Mouse (Mus musculus) liver, embryonic 11.5 days (tissue): ENCODE results near the gene Kyat1. TPM values are rescaled to one million over a fixed set of nuclear protein-coding genes. Genes with fewer than 3 reads are reported as not detected.

ENCODE experiments used
- ATAC-seq: fragments of 200-750 bp; cut with Nextera tagmentation; replicated peaks from 2 replicates; pipeline ENCODE4 v1.8.0; 2017; ENCODE audit warnings: moderate number of reproducible peaks, mild to moderate bottlenecking, moderate TSS enrichment, moderate library complexity; ENCODE audit not compliant: low FRiP score
- DNase-seq: peaks from one replicate; pipeline ENCODE4 v3.0.0-alpha.2; 2017; ENCODE audit warnings: low spot score
- H3K27ac ChIP-seq: fragments of 300-500 bp; sonication (generic); 2 replicates; pipeline ENCODE4 v1.5.1; 2014; ENCODE audit warnings: mild to moderate bottlenecking, low read depth, low read length, control low read depth
- H3K27me3 ChIP-seq: fragments of 300-500 bp; sonication (generic); replicated peaks from 2 replicates; pipeline ENCODE4 v1.6.1; 2014; ENCODE audit warnings: low read length, mixed read lengths; ENCODE audit not compliant: control insufficient read depth, insufficient read depth
- H3K36me3 ChIP-seq: fragments of 300-500 bp; sonication (generic); 2 replicates; pipeline ENCODE4 v1.6.1; 2014; ENCODE audit warnings: mild to moderate bottlenecking, low read length, moderate library complexity, mixed read lengths; ENCODE audit not compliant: control insufficient read depth, insufficient read depth
- H3K4me1 ChIP-seq: fragments of 300-500 bp; sonication (generic); replicated peaks from 2 replicates; pipeline ENCODE4 v1.6.1; 2014; ENCODE audit warnings: low read length, mixed read lengths; ENCODE audit not compliant: control insufficient read depth, insufficient read depth
- H3K4me2 ChIP-seq: fragments of 300-500 bp; sonication (generic); 2 replicates; pipeline ENCODE4 v1.6.1; 2014; ENCODE audit warnings: mild to moderate bottlenecking, control low read depth, moderate library complexity
- H3K4me3 ChIP-seq: fragments of 300-500 bp; sonication (generic); 2 replicates; pipeline ENCODE4 v1.5.1; 2014; ENCODE audit warnings: low read depth, low read length, control low read depth
- H3K9ac ChIP-seq: fragments of 300-500 bp; sonication (generic); 2 replicates; pipeline ENCODE4 v1.6.1; 2014; ENCODE audit warnings: low read depth, low read length, control low read depth
- H3K9me3 ChIP-seq: fragments of 300-500 bp; sonication (generic); 2 replicates; pipeline ENCODE4 v1.6.1; 2016; ENCODE audit warnings: low read length, inconsistent platforms, mixed read lengths; ENCODE audit not compliant: control insufficient read depth
- WGBS: fragments of 180-500 bp; shearing (Covaris S2); extraction: QIAGEN DNeasy Blood & Tissue Kit; methylation state at CpG from one replicate; pipeline ENCODE4 v1.1.7; 2014; 5-methylcytosine and 5-hydroxymethylcytosine counted together
- polyA plus RNA-seq: library from polyadenylated mRNA; unstranded; fragments of >200 nt; fragmentation: Nextera tagmentation; extraction: Ambion mirVana; gene quantifications from 2 replicates; pipeline ENCODE4 v1.2.1, GENCODE M21; 2014

Gene Kyat1
- polyA plus RNA-seq, 1 experiment from 2014 or later = 17.7 TPM

DNA sequence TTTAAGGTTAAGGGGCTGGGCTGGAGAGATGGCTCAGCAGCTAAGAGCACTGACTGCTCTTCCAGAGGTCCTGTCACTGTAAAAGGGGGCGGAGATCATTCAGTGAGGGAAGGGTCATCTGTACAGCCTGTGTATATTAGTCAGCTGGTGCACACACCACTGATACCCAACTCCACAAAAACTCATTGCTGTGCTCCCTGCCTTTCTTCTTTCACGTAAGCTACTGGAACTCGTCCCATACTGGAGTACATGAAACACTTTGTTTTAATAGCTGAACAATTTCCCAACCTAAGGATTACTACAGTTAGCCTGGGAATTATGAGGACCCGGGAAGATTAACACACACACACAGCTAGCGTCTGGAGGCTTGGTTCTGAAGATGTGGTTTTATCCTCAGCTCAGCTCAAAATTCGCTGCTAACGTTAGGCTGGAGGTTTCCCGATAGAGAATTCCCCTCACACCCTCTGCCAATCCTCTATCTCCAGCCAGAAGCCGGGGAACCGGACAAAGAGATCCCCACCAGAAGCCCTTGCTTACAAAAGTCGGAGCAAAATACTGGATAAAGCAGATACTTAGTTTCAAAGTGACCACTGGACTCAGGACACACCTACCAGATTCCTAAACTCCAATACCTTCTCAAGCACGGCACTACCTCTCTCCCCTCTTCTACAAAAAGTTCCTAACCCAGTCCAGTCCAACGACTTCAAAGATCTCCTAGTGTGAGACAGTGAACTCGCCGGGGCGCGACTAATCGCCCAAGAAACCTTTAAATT, 31.0 kb upstream of the Kyat1 start:
- Histone ChIP-seq H3K36me3 (peaks cover 2% of the 10 kb centered on the region; the same call in 1 of the 2 replicates), H3K9ac (peak overlapping the region; percentile 90), H3K9me3 (no peaks in the 10 kb centered on the region), H3K4me1 (peaks cover 25% of the 10 kb centered on the region), H3K4me3 (peak overlapping the region; percentile 94), H3K27ac (peak overlapping the region; percentile 84), H3K4me2 (peak overlapping the region; percentile 96), H3K27me3 (no peaks in the 10 kb centered on the region)
- DNase-seq (no peak), ATAC-seq (peak; percentile 0; the same call in 1 of the 2 replicates)
- 6% methylated on average over 18 of the region's 18 CpGs for WGBS

DNA sequence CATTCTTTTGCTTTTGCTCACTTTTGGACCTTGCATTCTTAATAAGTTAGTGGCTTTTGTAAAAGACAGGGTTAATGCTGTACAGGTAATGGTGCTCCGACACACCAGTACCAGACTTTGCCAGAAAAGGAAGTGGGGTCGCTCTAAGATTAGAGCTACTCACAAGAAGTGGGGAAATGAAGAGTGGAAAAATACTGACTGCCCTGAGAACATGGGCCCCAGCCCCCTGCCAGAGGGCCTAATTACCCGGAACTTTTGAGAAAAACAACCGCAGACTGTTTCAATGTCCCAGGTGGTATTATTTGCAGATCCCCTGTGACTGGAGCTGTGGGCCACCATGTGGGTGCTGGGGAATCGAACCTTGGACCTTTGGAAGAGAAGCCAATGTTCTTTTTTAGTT, 29.9 kb upstream of the Kyat1 start:
- ATAC-seq (no peak), DNase-seq (no peak)
- Histone ChIP-seq H3K4me1 (peaks cover 25% of the 10 kb centered on the region), H3K4me3 (no peak overlapping the region), H3K4me2 (no peak overlapping the region), H3K9me3 (peaks cover 1% of the 10 kb centered on the region; the same call in 1 of the 2 replicates), H3K9ac (no peak overlapping the region), H3K36me3 (peaks cover 1% of the 10 kb centered on the region; the same call in 1 of the 2 replicates), H3K27ac (no peak overlapping the region), H3K27me3 (no peaks in the 10 kb centered on the region)
- 63% methylated on average over 5 of the region's 5 CpGs for WGBS

DNA sequence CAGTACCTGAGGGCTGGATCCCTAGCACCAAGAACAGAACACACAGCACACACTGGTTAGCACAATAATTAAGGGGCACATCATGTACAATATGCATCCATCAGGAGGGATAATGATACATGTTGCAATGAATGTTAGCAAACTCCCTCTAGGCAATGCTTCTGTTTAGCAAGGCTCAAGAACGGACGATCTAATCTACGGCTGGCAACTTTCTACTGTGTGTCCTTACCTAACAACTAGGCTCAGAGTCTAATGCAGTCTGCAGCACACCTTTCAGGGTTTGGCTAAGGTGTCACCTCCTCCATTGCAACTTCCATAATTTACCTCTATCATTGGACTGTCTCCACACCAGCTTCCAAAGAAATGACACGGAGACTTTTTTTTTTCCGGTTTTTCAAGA, 10.6 kb upstream of the Kyat1 start:
- Histone ChIP-seq H3K4me2 (no peak overlapping the region), H3K4me3 (no peak overlapping the region), H3K9ac (no peak overlapping the region), H3K36me3 (no peaks in the 10 kb centered on the region), H3K4me1 (no peaks in the 10 kb centered on the region; the same call in 1 of the 2 replicates), H3K27ac (no peak overlapping the region), H3K27me3 (no peaks in the 10 kb centered on the region), H3K9me3 (no peaks in the 10 kb centered on the region)
- DNase-seq (no peak), ATAC-seq (no peak)
- 87% methylated on average over 5 of the region's 5 CpGs for WGBS

DNA sequence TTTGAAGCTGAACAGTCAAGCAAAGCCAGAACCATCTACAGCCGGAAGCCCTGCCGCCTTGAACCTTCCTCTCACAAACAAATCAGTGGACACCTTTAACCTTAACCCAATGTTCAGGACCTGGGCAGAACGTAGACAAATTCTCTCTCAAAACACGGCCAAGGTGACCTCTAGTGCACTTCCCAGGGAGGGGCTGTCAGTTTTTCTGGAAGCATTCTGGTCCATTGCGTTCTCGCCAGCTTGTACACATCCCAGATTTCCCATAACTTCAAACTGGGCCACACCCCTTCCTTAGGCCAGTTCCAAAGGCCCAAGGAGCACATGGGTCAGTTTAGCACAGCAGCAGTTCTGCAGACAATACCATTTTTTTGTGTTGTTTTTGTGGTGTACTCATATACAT, 9.8 kb upstream of the Kyat1 start:
- DNase-seq (no peak), ATAC-seq (no peak)
- H3K36me3 ChIP-seq = no peaks in the 10 kb centered on the region
- H3K4me2 ChIP-seq = no peak overlapping the region
- H3K4me1 ChIP-seq = no peaks in the 10 kb centered on the region; the same call in 1 of the 2 replicates
- no peaks in the 10 kb centered on the region for H3K9me3 ChIP-seq
- H3K27ac ChIP-seq = no peak overlapping the region
- 73% methylated on average over 6 of the region's 6 CpGs for WGBS
- no peak overlapping the region for H3K9ac ChIP-seq
- no peaks in the 10 kb centered on the region for H3K27me3 ChIP-seq
- no peak overlapping the region for H3K4me3 ChIP-seq

DNA sequence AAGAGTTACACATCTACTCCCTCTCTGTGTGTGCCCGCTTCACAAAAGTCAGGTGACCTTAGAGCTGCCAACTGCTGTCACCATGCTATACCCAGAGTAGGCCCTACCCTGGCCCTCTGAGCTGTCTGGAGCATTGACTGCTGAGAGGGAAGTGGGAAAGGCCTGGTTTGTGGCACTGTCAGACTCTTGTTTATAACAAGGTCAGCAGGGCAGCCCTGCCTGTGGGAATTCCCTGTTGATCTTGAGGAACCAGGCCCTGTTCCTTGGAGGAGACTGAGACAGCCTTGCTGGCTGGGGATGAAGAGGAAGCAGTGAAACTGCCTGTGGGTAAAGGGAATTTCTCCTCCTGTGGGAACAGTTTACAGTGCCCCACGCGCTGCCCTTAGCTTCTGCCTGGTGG, 9.1 kb upstream of the Kyat1 start:
- Histone ChIP-seq H3K4me1 (no peaks in the 10 kb centered on the region; the same call in 1 of the 2 replicates), H3K4me3 (no peak overlapping the region), H3K4me2 (no peak overlapping the region), H3K36me3 (no peaks in the 10 kb centered on the region), H3K27me3 (no peaks in the 10 kb centered on the region), H3K9ac (no peak overlapping the region), H3K9me3 (no peaks in the 10 kb centered on the region), H3K27ac (no peak overlapping the region)
- DNase-seq = no peak
- ATAC-seq = no peak
- 85% methylated on average over 3 of the region's 3 CpGs for WGBS

DNA sequence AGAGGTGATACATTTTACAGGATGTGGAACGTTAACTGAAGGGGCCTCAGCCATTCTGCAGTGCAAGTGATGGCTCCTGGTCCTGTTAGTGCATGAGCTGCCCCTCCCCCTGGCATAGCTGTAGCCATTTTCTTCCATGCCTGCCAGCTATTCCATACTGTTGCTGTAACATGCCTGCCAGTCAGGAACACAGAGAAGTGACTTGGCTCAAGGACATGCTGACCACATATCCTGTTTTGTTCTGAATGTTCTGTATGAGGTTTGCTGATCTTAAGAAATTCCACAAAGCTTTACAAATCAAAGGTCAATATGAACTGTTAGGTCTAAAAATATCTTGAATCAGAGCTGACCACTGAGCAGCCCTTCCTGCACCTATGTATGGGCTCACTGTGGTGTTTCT, 7.3 kb upstream of the Kyat1 start:
- DNase-seq = no peak
- WGBS = 79% methylated on average over 1 of the region's 1 CpGs

DNA sequence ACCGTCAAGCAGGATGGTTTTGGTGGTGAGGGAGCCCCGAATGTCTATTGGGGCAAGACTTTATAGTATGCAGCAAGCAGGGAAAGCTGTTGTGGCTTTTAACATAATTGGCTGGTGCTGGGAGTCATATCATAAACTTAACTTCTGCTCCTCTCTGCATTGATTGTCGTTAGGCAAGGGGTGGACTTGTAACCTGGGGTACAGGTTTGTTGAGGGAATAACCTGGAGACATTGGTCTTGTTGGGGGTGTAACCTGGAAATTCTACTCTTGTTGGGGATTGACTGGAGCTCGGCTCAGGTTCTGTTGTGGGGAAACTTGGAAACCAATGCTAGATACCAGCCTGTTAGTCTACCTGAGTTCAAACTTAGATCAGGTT, 6.5 kb upstream of the Kyat1 start:
- Histone ChIP-seq H3K27ac (peak overlapping the region; percentile 43; the same call in 1 of the 2 replicates), H3K9ac (no peak overlapping the region), H3K36me3 (no peaks in the 10 kb centered on the region), H3K9me3 (no peaks in the 10 kb centered on the region), H3K4me2 (no peak overlapping the region), H3K27me3 (no peaks in the 10 kb centered on the region), H3K4me3 (no peak overlapping the region), H3K4me1 (no peaks in the 10 kb centered on the region; the same call in 1 of the 2 replicates)
- no peak for ATAC-seq
- DNase-seq = no peak
- WGBS = 69% methylated on average over 4 of the region's 4 CpGs

More for the DNA sequence above, 7.3 kb upstream of the Kyat1 start:
- no peak overlapping the region for H3K4me2 ChIP-seq
- H3K4me3 ChIP-seq = no peak overlapping the region
- ATAC-seq = no peak
- no peaks in the 10 kb centered on the region for H3K36me3 ChIP-seq
- no peaks in the 10 kb centered on the region for H3K27me3 ChIP-seq
- no peak overlapping the region for H3K27ac ChIP-seq
- no peak overlapping the region for H3K9ac ChIP-seq
- H3K9me3 ChIP-seq = no peaks in the 10 kb centered on the region
- H3K4me1 ChIP-seq = no peaks in the 10 kb centered on the region; the same call in 1 of the 2 replicates

DNA sequence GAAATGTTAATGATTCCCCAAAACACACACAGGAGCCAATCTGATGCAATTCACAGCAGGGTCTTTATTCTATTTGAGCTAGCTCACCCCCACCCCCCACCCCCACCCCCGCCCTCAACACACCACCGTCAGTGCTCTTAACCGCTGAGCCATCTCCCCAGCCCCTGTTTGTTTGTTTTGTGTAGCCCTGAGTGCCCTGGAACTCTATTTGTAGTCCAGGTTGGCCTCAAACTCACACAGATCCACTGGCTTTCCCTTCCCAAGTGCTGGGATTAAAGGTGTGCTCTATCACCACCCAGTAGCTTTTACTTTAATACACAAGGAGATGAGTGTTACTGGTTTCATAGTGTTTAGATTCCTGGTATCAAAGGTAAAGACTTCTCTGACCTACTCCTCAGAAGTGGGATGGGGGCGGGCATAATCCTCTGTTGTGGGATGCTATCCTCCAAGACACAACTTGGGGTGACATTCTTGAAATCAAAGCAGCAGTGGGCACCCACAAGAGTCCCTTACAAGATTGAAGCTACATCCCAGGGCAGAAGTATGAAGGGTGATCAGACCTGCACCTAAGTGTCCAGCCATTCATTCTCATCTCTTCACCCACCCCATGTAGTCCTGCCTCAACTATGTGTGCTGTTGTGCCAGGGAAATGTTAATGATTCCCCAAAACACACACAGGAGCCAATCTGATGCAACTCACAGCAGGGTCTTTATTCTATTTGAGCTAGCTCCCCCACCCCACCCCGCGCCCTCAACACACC, 5.9 kb upstream of the Kyat1 start:
- H3K4me1 ChIP-seq = peaks cover 1% of the 10 kb centered on the region
- 60% methylated on average over 6 of the region's 6 CpGs for WGBS
- H3K9ac ChIP-seq = no peak overlapping the region
- H3K27me3 ChIP-seq = no peaks in the 10 kb centered on the region
- H3K4me3 ChIP-seq = no peak overlapping the region
- no peaks in the 10 kb centered on the region for H3K9me3 ChIP-seq
- 0 out of 2 replicates have a peak, but pooled peaks have one; percentile 29 for ATAC-seq
- no peak for DNase-seq
- no peaks in the 10 kb centered on the region for H3K36me3 ChIP-seq
- peak overlapping the region; percentile 49; the same call in 1 of the 2 replicates for H3K27ac ChIP-seq
- H3K4me2 ChIP-seq = peak overlapping the region; percentile 23; the same call in 1 of the 2 replicates
